Mouse (Mus musculus): ENCODE measurements around the gene Kank4.
"Not testable (repeated sequence)": the region's sequence is repeated elsewhere in the genome, so short reads cannot be mapped to it uniquely, and the experiment has no call there.

Kank4 gene

GRCm38 (mm10) chr4:98776721-98777427, 40.5 kb downstream of the Kank4 start:
- no peak for DNase-seq (ENCODE audit: low spot score)

GRCm38 (mm10) chr4:98773785-98774184, 43.6 kb downstream of the Kank4 start:
- no peak for DNase-seq (ENCODE audit: low spot score)

- DNase-seq (ENCODE audit: low spot score): no peak
These were observed 49.9 kb downstream of the Kank4 start for GRCm38 (mm10) chr4:98767134-98768133.

GRCm38 (mm10) chr4:98758872-98759518, 58.3 kb downstream of the Kank4 start:
- DNase-seq (ENCODE audit: low spot score): no peak

DNA sequence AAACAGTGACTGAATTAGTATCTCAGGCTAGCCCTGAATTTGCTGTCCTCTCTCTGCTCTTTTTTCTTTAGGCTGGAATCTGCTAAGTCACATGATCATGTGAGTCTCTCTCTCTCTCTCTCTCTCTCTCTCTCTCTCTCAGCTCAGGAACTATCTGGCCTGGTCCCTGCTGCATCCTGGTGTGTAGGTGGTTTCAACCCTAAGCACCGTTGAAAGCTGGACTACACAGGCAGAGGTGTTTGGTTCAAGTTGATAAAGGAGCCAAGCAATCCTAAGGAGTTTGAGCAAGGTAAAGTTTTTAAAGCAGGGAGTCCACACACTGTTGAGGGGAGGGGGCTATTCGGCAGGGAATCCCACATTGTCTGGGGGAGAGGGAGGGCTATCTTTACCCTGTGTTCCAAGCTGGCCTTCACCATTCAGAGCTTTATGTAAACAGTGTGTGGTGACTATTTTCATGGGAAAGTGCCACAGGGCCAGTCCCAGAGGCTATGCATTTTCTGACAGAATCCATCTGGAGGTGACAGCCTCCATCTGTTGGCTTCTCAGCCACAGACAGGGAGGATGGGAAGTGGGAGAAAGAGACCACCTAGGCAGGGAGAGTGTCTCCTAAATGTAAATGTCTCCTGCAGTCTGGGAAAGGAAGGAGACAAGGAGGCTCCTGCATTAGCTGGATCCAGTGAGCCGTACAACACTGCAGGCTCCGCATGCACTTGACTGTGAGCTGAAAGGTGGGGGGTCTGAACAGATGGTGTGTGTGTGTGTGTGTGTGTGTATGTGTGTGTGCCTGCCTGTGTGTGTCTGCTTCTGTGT, 59.1 kb downstream of the Kank4 start:
- no peak for DNase-seq (ENCODE audit: low spot score)

DNA sequence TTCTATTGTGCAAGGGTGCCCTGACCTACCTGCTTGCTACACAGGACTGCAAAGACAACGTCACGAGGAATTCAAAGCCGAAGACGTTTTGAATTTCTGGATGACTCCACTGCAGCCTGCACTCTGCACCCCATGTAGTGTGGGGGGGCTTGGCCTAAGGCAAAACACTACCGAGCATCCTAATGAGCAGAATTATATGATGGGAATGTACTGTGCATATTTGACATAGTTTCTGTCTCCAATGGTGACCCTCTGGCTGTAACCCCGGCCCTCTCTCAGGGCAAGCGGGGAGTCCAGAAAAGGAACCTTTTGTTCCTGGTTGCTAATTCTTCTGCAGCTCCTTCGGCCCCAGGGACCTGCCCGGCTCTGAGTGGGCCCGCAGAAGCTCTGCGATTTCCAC, 61.2 kb downstream of the Kank4 start:
- no peak for DNase-seq (ENCODE audit: low spot score)

GRCm38 (mm10) chr4:98754456-98754855, 62.9 kb downstream of the Kank4 start:
- DNase-seq (ENCODE audit: low spot score): no peak

DNA sequence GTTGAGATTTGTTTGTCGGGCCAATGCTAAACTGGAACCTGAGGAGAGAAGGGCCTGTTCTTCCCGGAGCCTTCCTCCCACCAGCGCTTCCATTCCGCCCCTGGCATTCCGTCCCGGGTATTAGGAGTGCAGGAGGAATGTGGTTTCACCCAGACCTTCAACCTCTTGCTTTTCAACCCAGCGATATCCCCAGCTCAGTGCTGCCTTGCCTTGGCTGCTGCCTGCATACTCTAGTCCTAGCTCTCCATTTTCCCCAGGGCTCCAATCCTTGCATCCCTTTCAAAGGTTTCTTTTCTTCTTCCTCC, 73.5 kb downstream of the Kank4 start:
- DNase-seq (ENCODE audit: low spot score): no peak

- DNase-seq (ENCODE audit: low spot score): no peak
These were observed 74.0 kb downstream of the Kank4 start for GRCm38 (mm10) chr4:98743209-98743905.

GRCm38 (mm10) chr4:98739753-98740152, 77.6 kb downstream of the Kank4 start:
- DNase-seq (ENCODE audit: low spot score): peak; percentile 14

DNA sequence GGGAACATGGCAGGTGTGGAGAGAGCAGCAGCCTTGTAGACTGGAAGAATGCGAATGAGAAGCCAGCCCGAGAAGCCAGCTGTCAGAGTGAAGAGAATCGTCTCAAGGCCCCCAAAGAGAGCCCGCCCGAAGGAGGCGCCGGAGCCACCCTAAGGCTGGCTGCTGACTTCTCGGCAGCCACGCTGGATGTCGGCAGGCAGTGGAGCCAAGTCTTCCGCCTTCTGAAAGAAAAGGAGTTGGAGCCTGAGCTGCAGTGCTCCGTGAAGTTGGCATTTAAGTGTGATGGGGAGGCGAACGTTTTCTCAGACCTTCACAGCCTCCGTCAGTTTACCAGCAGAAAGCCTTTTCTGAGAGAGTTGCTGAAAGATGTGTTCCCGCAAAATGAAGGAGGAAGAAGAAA, 83.7 kb downstream of the Kank4 start:
- no peak for DNase-seq (ENCODE audit: low spot score)

DNA sequence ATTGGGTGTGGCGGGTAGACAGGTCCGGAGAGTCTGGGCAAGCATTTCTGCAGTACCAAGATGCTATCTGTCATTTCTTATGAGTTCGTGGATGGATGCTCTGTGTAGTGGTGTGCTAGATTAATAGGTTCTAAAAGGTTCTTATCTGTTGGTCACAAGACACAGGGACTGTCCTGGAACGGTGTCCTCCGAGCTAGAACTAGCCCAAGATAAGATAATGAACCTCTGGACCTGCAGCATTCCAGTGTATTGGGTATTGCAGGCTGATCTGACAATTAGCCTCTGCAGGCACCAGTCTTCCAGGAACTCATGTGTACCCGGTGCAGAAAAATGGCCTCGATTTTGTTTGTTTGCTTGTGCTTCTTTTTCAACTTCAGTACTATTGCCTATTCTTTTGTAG, 88.6 kb downstream of the Kank4 start:
- no peak for DNase-seq (ENCODE audit: low spot score)

- DNase-seq (ENCODE audit: low spot score): no peak
These were observed 89.4 kb downstream of the Kank4 start for GRCm38 (mm10) chr4:98727959-98728347.

- DNase-seq (ENCODE audit: low spot score): no peak
These were observed 89.9 kb downstream of the Kank4 start for GRCm38 (mm10) chr4:98727295-98727958.

DNA sequence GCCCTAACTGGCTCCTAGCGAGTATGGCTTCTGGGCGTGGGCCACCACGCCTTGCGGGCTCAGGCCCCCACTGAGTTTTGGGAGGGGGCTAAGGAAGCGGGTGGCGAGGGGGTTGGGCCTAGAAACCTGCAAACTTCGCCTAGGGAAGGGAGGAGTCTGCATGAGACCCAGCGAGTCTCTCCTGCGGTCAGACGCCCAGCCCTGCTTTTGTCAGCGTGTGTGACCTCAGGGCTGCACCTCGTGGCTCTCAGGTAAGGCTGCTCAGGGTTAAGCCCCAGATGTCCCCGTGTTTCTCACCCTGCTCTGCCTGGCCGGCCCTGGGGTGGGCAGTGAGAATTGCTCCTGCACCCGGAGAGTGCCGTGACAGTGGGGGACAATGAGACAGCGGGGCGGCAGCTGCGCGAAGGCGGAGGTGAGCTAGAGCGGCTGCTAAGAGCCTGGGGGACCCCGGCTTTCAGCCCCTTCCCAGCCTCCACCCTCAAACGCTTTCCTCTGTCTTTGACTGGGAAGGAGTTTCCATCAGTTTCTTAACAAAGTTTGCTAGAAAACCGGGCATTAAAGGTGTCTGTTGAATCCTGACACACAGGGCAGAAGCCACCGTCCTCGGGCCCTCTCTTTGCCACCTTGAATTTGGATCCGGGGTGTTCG, 90.6 kb downstream of the Kank4 start, which contains the start of gene L1td1:
TSS of gene L1td1 (plus strand) at position 145 of the 648 bp plus-strand sequence.
- DNase-seq (ENCODE audit: low spot score): no peak

DNA sequence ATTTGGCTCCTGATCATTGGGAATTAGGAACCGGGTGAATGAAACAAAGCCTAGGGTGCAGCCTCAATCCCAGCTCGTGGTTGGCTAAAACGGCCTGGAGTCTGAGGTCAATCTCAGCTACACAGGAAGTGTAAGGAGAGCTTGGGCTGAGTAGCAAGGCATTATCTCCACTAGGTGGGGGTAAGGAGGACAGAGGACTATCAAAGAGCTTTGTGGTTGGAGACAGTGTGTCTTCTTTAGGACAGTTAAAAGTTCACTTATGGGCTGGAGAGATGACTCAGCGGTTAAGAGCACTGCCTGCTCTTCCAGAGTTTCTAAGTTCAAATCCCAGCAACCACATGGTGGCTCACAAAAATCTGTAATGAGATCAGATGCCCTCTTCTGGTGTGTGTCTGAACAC, 91.9 kb downstream of the Kank4 start:
- peak; percentile 28 for DNase-seq (ENCODE audit: low spot score)

DNA sequence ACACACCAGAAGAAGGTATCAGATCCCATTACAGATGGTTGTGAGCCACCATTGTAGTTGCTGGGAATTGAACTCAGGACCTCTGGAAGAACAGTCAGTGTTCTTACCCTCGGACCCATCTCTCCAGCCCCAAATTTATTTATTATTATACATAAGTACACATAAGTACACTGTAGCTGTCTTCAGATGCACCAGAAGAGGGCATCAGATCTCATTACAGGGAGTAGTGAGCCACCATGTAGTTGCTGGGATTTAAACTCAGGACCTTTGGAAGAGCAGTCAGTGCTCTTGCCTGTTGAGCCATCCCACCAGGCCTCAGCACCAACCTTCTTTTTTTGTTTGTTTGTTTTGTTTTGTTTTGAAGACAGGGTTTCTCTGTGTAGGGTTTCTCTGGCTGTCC, 92.7 kb downstream of the Kank4 start:
- DNase-seq (ENCODE audit: low spot score): not testable (repeated sequence)

DNA sequence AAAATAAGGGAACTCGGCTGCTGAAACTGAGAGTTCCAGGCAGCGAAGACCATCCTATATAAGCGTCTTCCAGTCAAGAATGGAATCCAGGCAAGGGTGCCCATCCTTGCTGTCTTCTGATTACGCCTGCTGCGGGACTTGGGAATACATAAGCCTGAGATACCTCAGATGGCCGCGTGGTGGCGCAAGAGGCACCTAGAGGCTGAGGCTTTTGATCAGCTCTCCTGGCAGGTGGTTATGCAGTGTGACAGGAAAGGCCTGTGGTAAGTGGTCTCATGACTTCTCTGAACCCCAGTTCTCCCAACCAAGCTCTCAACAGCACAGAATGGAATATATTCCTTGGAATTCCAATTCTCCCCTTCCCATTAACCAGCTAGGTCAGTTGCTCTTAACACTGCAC, 94.9 kb downstream of the Kank4 start:
- DNase-seq (ENCODE audit: low spot score): no peak

GRCm38 (mm10) chr4:98718547-98718917, 98.8 kb downstream of the Kank4 start:
- DNase-seq (ENCODE audit: low spot score): no peak
